Mouse (Mus musculus) embryonic facial prominence, embryonic 14.5 days (tissue): Measurements from ENCODE around the gene Me1. TPM values are rescaled to one million over a fixed set of nuclear protein-coding genes. Genes with fewer than 3 reads are reported as not detected.
"Not testable (repeated sequence)": the region's sequence is repeated elsewhere in the genome, so short reads cannot be mapped to it uniquely, and the experiment has no call there.

ENCODE experiments used
- ATAC-seq: fragments of 200-750 bp; cut with Nextera tagmentation; 2 replicates; pipeline ENCODE4 v1.8.0; 2017; ENCODE audit warnings: low read depth, moderate number of reproducible peaks, moderate TSS enrichment
- DNase-seq: peaks from one replicate; pipeline ENCODE4 v3.0.0-alpha.2; 2015; ENCODE audit warnings: low spot score
- H3K27ac ChIP-seq: fragments of 300-500 bp; sonication (generic); replicated peaks from 2 replicates; pipeline ENCODE4 v1.5.1; 2014; ENCODE audit warnings: low read depth, mild to moderate bottlenecking, low read length, moderate library complexity
- H3K27me3 ChIP-seq: fragments of 300-500 bp; sonication (generic); replicated peaks from 2 replicates; pipeline ENCODE4 v1.6.1; 2014; ENCODE audit warnings: low read length; ENCODE audit not compliant: control insufficient read depth, insufficient read depth
- H3K36me3 ChIP-seq: fragments of 300-500 bp; sonication (generic); 2 replicates; pipeline ENCODE4 v1.6.1; 2014; ENCODE audit warnings: low read length, mixed read lengths; ENCODE audit not compliant: control insufficient read depth, insufficient read depth
- H3K4me1 ChIP-seq: fragments of 300-500 bp; sonication (generic); 2 replicates; pipeline ENCODE4 v1.6.1; 2014; ENCODE audit warnings: antibody characterized with exemption, low read length; ENCODE audit not compliant: control insufficient read depth, insufficient read depth
- H3K4me2 ChIP-seq: fragments of 300-500 bp; sonication (generic); 2 replicates; pipeline ENCODE4 v1.6.1; 2014; ENCODE audit warnings: low read depth, mild to moderate bottlenecking, low read length, moderate library complexity, mixed read lengths
- H3K4me3 ChIP-seq: fragments of 300-500 bp; sonication (generic); 2 replicates; pipeline ENCODE4 v1.5.1; 2014; ENCODE audit warnings: low read depth, mild to moderate bottlenecking, low read length
- H3K9ac ChIP-seq: fragments of 300-500 bp; sonication (generic); 2 replicates; pipeline ENCODE4 v1.6.1; 2014; ENCODE audit warnings: low read depth, mild to moderate bottlenecking, low read length, moderate library complexity, mixed read lengths
- H3K9me3 ChIP-seq: fragments of 300-500 bp; sonication (generic); 2 replicates; pipeline ENCODE4 v1.6.1; 2016; ENCODE audit warnings: low read length; ENCODE audit not compliant: control insufficient read depth
- WGBS: fragments of 180-500 bp; shearing (Covaris S2); extraction: QIAGEN DNeasy Blood & Tissue Kit; methylation state at CpG from one replicate; pipeline ENCODE4 v1.1.7; 2014; 5-methylcytosine and 5-hydroxymethylcytosine counted together
- polyA plus RNA-seq: library from polyadenylated mRNA; unstranded; fragments of >200 nt; fragmentation: Nextera tagmentation; extraction: Ambion mirVana; gene quantifications from 2 replicates; pipeline ENCODE4 v1.2.1, GENCODE M21; 2014

Gene Me1
- polyA plus RNA-seq, 1 experiment from 2014 or later, result 26.3 TPM

DNA sequence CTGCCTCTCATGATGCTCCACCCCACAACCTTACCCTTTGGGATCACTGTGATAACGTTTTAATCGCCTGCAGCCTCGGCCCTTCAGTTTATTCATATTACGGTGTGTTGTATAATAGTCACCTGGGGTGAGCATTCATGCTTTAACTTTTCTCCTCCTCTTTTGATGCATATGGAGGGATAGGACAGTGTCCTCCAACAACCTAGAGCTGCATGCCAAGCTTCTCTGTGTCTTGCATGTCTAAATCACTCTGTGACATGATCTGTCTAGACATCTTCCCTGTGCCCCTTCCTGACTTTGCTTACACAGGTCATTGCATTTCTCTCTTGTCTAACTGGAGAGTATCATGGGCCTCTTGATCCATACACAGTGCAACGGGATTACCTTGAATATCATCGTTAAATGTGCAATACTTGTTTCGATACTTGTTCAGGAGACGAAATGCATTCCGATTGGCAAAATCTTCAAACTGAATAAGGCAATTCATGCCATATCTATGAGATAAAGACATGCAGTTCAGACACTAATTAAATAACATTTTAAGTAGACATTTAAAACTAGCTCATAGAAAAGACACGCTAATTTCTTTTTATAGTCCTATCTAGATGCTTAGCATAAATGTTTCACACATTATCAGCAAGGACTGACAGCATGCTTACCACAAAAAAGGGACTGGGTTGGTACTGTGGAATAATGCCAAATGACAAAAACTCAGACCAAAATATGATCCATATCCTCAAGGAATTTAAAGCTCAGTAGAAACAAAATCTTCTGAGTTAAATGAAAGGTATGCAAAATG lies 76.2 kb downstream of the Me1 start:
- no peak for ATAC-seq

DNA sequence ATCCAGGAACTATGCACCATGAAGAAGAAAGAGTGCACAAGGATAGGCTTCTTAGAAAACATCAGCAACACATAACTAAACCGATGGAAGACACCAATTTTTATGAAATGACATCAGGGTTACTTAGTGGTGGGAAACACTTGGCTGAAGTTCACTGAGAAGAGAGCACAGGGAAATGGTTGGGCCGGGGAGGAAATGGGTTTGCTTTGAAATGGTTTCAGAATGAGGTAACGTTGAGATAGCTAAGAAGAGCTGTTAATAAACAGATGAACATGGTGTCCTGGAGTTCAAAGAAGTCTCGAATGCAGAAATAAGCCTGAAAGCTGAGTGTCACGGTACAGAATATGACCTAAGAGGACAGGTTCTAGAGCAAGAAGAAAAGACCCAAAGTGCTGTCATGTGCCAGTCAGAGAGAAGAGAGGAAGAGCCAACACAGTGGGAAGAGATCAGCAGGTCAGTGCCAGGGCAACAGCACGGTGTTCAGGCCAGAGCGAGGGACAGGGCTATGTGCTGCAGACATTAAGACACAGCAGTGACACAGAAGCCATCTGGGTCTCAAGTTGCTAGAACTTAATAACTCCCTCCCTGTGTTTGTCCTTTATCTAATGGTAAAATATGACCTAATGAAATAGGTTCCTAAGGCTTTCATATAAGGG lies 77.8 kb downstream of the Me1 start:
- no peaks in the 10 kb centered on the region for H3K27me3 ChIP-seq
- no peaks in the 10 kb centered on the region for H3K9me3 ChIP-seq
- 72% methylated on average over 7 of the region's 7 CpGs for WGBS
- no peak overlapping the region for H3K27ac ChIP-seq
- ATAC-seq (no peak), DNase-seq (no peak)
- no peak overlapping the region for H3K4me3 ChIP-seq
- no peak overlapping the region for H3K4me2 ChIP-seq
- H3K4me1 ChIP-seq, result 0 out of 2 replicates have a peak, but pooled peaks cover 7% of the 10 kb centered on the region
- H3K9ac ChIP-seq, result no peak overlapping the region
- no peaks in the 10 kb centered on the region for H3K36me3 ChIP-seq

More for the DNA sequence above, 76.2 kb downstream of the Me1 start:
- Histone ChIP-seq H3K27me3 (no peaks in the 10 kb centered on the region), H3K4me2 (no peak overlapping the region), H3K4me3 (no peak overlapping the region), H3K9ac (no peak overlapping the region), H3K4me1 (peaks cover 15% of the 10 kb centered on the region), H3K27ac (no peak overlapping the region), H3K9me3 (no peaks in the 10 kb centered on the region), H3K36me3 (no peaks in the 10 kb centered on the region)
- 69% methylated on average over 10 of the region's 10 CpGs for WGBS
- no peak for DNase-seq

- no peaks in the 10 kb centered on the region for H3K9me3 ChIP-seq
- peaks cover 7% of the 10 kb centered on the region; the same call in 1 of the 2 replicates for H3K4me1 ChIP-seq
- DNase-seq, result no peak
- no peak for ATAC-seq
- no peak overlapping the region for H3K27ac ChIP-seq
- 75% methylated on average over 1 of the region's 1 CpGs for WGBS
- H3K4me2 ChIP-seq, result no peak overlapping the region
- H3K9ac ChIP-seq, result no peak overlapping the region
- no peak overlapping the region for H3K4me3 ChIP-seq
- no peaks in the 10 kb centered on the region for H3K27me3 ChIP-seq
- peaks cover 5% of the 10 kb centered on the region; the same call in 1 of the 2 replicates for H3K36me3 ChIP-seq
Measured at GRCm38 (mm10) chr9:86615765-86616164, 80.0 kb downstream of the Me1 start.

GRCm38 (mm10) chr9:86612091-86612490 lies 83.7 kb downstream of the Me1 start:
- H3K9me3 ChIP-seq, result no peaks in the 10 kb centered on the region
- H3K27me3 ChIP-seq, result no peaks in the 10 kb centered on the region
- no peak overlapping the region for H3K4me3 ChIP-seq
- H3K36me3 ChIP-seq, result peaks cover 5% of the 10 kb centered on the region; the same call in 1 of the 2 replicates
- WGBS, result 84% methylated on average over 4 of the region's 4 CpGs
- no peak overlapping the region for H3K27ac ChIP-seq
- no peak overlapping the region for H3K4me2 ChIP-seq
- H3K9ac ChIP-seq, result no peak overlapping the region
- DNase-seq, result no peak
- no peak for ATAC-seq
- H3K4me1 ChIP-seq, result no peaks in the 10 kb centered on the region; the same call in 1 of the 2 replicates

GRCm38 (mm10) chr9:86605776-86606175 lies 90.0 kb downstream of the Me1 start:
- no peaks in the 10 kb centered on the region for H3K27me3 ChIP-seq
- no peak overlapping the region for H3K4me3 ChIP-seq
- H3K36me3 ChIP-seq, result 0 out of 2 replicates have a peak, but pooled peaks cover under 1% of the 10 kb centered on the region
- H3K27ac ChIP-seq, result no peak overlapping the region
- ATAC-seq, result no peak
- H3K4me1 ChIP-seq, result peaks cover 8% of the 10 kb centered on the region; the same call in 1 of the 2 replicates
- H3K9me3 ChIP-seq, result no peaks in the 10 kb centered on the region
- H3K4me2 ChIP-seq, result no peak overlapping the region
- no peak overlapping the region for H3K9ac ChIP-seq
- 69% methylated on average over 6 of the region's 6 CpGs for WGBS
- peak; percentile 64 for DNase-seq

GRCm38 (mm10) chr9:86599723-86600303 lies 95.9 kb downstream of the Me1 start:
- no peaks in the 10 kb centered on the region for H3K36me3 ChIP-seq
- WGBS, result 47% methylated on average over 8 of the region's 8 CpGs
- DNase-seq (no peak), ATAC-seq (no peak)
- H3K4me1 ChIP-seq, result no peaks in the 10 kb centered on the region
- H3K4me3 ChIP-seq, result no peak overlapping the region
- no peak overlapping the region for H3K27ac ChIP-seq
- no peaks in the 10 kb centered on the region for H3K27me3 ChIP-seq
- H3K9ac ChIP-seq, result no peak overlapping the region
- H3K4me2 ChIP-seq, result no peak overlapping the region
- H3K9me3 ChIP-seq, result no peaks in the 10 kb centered on the region

DNA sequence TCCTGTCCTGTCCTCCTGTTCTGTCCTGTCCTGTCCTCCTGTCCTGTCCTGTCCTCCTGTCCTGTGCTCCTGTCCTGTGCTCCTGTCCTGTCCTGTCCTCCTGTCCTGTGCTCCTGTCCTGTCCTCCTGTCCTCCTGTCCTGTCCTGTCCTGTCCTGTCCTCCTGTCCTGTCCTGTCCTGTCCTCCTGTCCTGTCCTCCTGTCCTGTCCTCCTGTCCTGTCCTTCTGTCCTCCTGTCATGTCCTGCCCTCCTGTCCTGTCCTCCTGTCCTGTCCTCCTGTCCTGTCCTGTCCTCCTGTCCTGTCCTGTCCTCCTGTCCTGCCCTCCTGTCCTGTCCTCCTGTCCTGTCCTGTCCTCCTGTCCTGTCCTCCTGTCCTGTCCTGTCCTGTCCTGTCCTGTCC lies 98.8 kb downstream of the Me1 start:
- not testable (repeated sequence) for H3K9me3 ChIP-seq, H3K27ac ChIP-seq, H3K36me3 ChIP-seq, H3K9ac ChIP-seq, ATAC-seq, H3K27me3 ChIP-seq, H3K4me2 ChIP-seq, H3K4me1 ChIP-seq, DNase-seq, H3K4me3 ChIP-seq

DNA sequence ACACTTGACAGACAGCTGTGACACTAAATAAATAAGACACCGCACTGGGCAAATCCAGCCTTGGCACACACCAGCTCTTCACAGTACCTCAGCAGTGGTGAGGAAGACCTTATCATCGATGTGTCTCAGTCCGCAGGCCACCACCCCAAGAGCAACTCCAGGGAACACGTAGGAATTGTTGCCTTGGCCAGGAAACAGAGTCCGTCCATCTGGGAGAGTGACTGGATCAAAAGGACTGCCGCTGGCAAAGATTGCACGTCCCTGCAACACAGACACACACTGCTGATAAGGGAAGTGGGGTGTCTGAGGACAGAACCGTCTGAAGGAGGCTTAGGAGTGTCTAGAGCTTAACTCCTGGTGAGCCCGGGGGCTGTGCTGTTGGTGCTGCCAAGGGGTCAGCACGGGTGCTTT lies 101.4 kb downstream of the Me1 start:
- WGBS, result 66% methylated on average over 10 of the region's 10 CpGs
- H3K4me1 ChIP-seq, DNase-seq, H3K4me3 ChIP-seq, H3K27me3 ChIP-seq, H3K27ac ChIP-seq, H3K4me2 ChIP-seq, H3K36me3 ChIP-seq, ATAC-seq, H3K9ac ChIP-seq, H3K9me3 ChIP-seq: not testable (repeated sequence)
